Mouse (Mus musculus): ENCODE results near the gene Ift57. TPM values are rescaled to one million over a fixed set of nuclear protein-coding genes. Genes with fewer than 3 reads are reported as not detected.

Gene Ift57
- polyA plus RNA-seq (2012; rRNA removed), result 0.84 and 0.97 TPM in 2 replicates

GRCm38 (mm10) chr16:49698620-49699525, at the start of gene Ift57:
Gene Ift57, plus strand, starts transcription at chr16:49699233.
- DNase-seq (ENCODE audit: low read depth, low spot score), result peak; percentile 90
- WGBS, result 2% methylated on average over 53 of the region's 53 CpGs

DNA sequence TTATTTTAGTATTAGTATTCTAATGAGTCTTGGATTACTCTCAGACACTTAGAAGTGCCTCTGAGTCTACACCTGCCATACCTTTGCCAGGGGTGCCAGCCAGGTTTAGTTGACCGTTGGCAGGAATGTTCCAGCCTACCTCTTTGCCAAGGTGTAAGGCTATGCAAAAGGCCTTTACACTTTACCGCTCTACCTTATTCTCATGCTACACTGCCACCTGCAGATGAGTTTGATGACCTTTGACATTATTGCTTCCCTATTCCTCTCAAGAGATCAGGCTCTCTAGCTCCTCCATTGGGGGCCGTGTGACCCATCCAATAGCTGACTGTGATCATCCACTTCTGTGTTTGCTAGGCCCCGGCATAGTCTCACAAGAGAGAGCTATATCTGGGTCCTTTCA, 41.9 kb upstream of the Ift57 start:
- DNase-seq (ENCODE audit: low read depth, low spot score), result no peak
- 87% methylated on average over 4 of the region's 4 CpGs for WGBS

GRCm38 (mm10) chr16:49658029-49658428, 41.0 kb upstream of the Ift57 start:
- WGBS, result 77% methylated on average over 5 of the region's 5 CpGs
- DNase-seq (ENCODE audit: low read depth, low spot score), result no peak

DNA sequence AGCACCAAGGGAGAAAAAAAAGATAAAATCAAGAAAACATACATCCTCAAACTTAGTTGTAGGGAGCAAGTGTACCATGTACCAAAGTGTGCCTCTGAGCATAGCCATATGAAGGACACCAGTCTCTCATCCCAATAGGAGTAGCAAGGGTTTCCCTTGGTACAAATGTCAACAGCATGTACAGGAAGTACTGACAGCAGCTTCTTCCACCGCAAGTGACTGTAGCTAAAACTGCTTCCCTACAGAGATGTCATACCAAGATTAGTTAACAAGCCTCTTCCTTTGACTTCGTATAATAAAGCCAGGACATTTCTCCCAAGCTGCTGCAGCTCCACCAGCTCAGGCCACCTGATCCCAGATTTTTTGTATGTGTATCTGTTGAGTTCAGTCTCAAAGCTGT, 39.9 kb upstream of the Ift57 start:
- DNase-seq (ENCODE audit: low read depth, low spot score), result no peak
- WGBS, result 68% methylated on average over 2 of the region's 2 CpGs

- 90% methylated on average over 3 of the region's 3 CpGs for whole genome bisulfite sequencing
These were observed 38.9 kb upstream of the Ift57 start for GRCm38 (mm10) chr16:49660111-49660510.

DNA sequence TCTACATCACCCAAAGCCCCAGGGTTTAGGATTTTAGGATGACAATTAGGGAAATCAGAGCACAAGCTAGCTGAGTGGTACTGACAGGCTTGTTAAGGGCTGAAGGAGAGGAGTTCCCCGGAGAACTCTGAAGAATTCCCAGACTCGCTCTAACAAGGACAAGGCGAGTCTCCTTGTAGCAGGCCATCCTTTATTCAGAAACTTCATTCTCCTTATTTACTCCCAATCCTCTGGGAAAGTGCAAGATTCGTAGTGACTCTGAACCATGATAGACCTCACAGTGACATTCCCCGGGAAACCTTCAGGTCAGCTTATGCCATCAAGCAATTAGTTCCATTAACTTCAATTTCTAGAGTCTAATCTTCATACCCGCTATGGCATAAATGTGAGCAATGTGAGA, 36.8 kb upstream of the Ift57 start:
- no peak for DNase-seq (ENCODE audit: low read depth, low spot score)
- 90% methylated on average over 6 of the region's 6 CpGs for WGBS

More at GRCm38 (mm10) chr16:49660111-49660510, 38.9 kb upstream of the Ift57 start:
- DNase-seq (ENCODE audit: low read depth, low spot score), result no peak

DNA sequence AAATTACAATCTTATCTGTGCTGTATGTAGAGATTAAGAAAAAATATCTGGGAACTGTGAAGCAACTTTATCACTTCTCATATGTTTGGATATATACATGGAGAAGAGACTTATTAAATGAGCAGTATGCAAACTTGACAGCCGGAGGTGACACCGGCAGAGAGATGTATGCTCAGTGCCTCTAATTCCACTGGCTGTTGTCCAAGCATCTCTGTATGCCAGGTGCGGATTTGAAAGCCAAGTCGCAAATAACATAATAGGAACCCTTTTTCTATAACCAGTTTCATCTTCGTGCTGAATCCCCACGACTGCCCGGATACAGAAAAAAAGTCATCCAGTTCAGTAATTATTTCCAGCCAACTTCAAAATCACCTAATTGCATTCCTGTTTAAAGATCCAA, 34.4 kb upstream of the Ift57 start:
- no peak for DNase-seq (ENCODE audit: low read depth, low spot score)
- WGBS, result 76% methylated on average over 7 of the region's 7 CpGs

DNA sequence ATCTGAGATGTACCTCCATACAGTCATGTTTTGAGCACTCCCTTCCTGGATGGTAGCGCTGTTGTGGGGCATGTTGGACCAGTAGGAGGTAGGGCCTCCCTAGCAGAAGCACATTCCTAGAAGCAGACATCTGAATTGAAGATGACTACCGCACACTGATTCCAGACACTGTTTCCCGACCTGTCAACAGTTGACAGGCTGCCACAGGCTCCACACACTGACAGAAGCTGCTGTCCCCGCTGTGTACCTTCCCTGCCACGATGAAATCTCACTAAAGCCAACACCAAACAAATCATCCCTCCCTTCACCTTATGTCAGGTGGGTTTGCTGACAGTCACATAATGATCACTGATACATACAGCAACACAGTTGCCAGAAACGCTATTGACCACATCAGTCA, 19.4 kb upstream of the Ift57 start:
- 76% methylated on average over 6 of the region's 6 CpGs for WGBS

DNA sequence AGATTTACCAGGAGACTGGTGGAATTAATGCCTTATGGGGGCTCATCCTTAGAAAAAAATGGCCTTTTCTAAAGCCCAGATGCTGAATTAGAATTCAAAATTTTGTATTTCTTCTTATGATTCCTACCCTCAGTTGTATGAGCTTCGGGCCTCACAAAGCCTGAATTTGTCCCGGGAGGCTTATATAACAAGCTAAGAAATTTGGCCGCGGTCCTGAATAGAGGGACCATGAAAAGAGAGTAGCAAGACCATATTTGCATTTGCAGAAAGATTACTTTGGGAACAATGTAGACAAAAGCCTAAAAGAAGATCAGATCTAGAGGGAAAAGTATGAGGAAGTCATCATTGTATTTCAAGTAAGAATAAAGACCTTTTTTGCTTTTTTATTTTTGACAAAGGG, 14.1 kb upstream of the Ift57 start:
- no peak for DNase-seq (ENCODE audit: low read depth, low spot score)
- WGBS, result 80% methylated on average over 4 of the region's 4 CpGs

More for the DNA sequence above, 19.4 kb upstream of the Ift57 start:
- DNase-seq (ENCODE audit: low read depth, low spot score), result no peak

- DNase-seq (ENCODE audit: low read depth, low spot score), result no peak
- 38% methylated on average over 5 of the region's 5 CpGs for WGBS
These were observed 788 bp downstream of the Ift57 start for GRCm38 (mm10) chr16:49699821-49700220.

- DNase-seq (ENCODE audit: low read depth, low spot score), result no peak
- WGBS, result 23% methylated on average over 1 of the region's 1 CpGs
These were observed 9.0 kb downstream of the Ift57 start for GRCm38 (mm10) chr16:49708074-49708473.

DNA sequence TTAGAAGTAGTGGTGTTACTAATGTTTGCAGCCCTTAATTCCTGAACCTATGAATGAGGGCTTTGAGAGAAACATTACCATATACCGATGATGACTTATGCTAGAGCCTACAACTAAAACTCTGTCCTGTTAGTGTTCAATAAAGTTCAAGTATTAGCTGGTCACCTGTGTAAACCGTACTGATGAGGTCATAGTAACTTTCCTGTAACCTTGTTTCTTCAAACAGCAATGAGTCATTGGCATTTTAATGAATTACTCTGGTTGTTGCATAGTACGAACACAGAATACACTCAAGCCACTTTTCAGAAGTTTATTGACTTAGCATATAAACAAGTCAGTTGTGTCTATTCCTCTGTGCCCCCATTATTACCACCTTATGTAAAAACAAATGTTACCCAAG, 11.2 kb downstream of the Ift57 start:
- WGBS, result 71% methylated on average over 3 of the region's 3 CpGs
- DNase-seq (ENCODE audit: low read depth, low spot score), result no peak

DNA sequence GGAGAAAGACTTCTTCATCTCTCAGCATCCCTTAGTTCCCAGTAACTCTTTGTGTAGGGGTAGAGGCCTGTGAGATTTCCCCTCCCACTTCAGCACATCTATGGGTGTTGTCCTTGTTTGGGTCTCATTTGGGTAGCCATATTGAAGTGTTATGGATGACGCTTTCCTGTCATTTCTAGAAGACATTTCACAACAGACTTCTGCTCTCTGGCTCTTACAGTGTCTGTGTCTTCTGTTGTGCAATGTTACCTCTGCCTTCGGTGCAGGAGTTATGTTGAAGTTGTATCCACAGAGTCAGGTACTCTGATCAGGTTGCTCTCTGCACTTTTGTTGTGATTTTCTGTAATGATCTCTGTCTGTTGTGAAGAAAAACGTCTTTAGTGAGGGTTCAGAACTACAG, 14.3 kb downstream of the Ift57 start:
- 81% methylated on average over 3 of the region's 3 CpGs for WGBS
- no peak for DNase-seq (ENCODE audit: low read depth, low spot score)

- DNase-seq (ENCODE audit: low read depth, low spot score), result no peak
- 80% methylated on average over 2 of the region's 2 CpGs for WGBS
These were observed 21.6 kb downstream of the Ift57 start for GRCm38 (mm10) chr16:49720671-49721070.

DNA sequence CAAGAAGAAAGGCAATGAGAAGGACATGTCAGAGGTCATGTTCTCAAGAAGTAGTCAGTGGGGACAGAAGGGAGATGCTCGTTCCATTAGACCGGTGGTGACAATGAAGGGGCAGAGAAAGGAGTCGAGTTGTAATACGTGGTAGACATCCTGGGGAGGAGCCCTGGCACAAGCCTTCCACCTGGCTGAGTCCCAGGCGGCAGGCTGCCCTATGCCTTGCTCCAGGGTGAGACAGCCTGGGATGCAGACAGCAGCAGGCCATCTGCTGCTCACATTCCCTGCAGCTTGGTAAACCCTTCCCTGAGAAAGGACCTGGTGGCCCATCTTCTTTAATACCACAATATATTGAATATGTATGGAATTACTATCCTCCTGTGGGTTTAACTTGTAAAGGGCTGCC, 22.6 kb downstream of the Ift57 start:
- WGBS, result 67% methylated on average over 5 of the region's 5 CpGs
- no peak for DNase-seq (ENCODE audit: low read depth, low spot score)

GRCm38 (mm10) chr16:49723222-49723621, 24.2 kb downstream of the Ift57 start:
- WGBS, result 64% methylated on average over 4 of the region's 4 CpGs

DNA sequence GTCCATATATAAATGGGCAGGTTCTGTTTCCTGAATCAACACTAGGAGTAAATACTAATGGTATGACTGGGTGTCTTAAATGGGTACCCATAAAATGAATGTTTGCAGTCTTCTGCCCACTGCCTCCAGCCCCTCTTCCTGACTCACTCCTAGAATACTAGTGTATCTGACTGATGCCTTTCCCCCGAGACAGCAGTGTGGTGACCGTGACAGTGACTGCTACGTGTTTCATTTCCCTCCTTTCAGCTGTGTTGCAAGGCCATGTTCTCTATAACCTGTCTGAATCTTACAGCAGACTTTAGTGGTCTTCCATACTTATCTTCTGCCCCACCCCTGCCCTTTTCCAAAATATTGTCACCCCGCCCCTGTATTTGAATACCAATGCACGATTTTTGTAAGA, 25.2 kb downstream of the Ift57 start:
- 66% methylated on average over 5 of the region's 5 CpGs for WGBS
- no peak for DNase-seq (ENCODE audit: low read depth, low spot score)

More at GRCm38 (mm10) chr16:49723222-49723621, 24.2 kb downstream of the Ift57 start:
- DNase-seq (ENCODE audit: low read depth, low spot score), result no peak

- 83% methylated on average over 2 of the region's 2 CpGs for WGBS
- no peak for DNase-seq (ENCODE audit: low read depth, low spot score)
These were observed 25.9 kb downstream of the Ift57 start for GRCm38 (mm10) chr16:49724931-49725330.

DNA sequence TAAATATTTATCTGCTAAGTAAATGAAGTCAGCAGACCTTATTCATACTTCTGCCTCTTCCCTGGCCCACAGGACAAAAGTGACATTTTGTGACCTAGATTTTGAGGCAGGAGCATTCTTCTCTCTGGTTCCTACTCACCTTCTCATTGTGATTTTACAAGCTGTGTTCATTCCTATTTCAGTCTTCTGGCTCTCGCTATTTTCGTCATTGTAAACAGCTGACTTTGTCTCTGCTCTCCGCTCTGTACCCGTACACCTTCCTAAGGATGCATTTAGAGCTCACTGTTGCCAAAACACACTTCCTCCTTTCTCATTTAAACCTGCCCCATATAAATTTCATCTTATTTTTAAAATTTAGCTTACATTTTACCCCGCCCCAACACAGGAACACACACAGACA, 26.4 kb downstream of the Ift57 start:
- no peak for DNase-seq (ENCODE audit: low read depth, low spot score)
- WGBS, result 68% methylated on average over 5 of the region's 5 CpGs

- 83% methylated on average over 3 of the region's 3 CpGs for WGBS
- DNase-seq (ENCODE audit: low read depth, low spot score), result no peak
These were observed 27.2 kb downstream of the Ift57 start for GRCm38 (mm10) chr16:49726216-49726615.

DNA sequence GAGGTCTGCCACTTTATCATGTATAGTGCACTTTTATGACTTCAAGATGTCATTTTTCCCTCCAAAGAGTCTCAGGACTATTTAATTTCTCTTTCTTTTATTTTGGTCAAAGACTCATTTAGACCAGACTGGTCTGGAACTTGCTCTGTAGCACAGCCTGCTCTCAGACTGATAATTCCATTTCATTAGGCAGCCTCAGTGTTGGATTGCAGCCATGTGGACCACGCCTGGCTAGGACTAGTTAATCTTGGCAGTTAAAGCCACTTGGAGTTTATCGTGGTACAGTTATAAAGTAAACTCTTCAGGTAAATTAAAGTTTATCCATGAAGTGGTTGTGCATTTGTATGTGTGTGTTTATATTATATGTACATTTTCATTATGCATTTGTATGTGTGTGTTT, 27.7 kb downstream of the Ift57 start:
- 28% methylated on average over 2 of the region's 2 CpGs for WGBS
- no peak for DNase-seq (ENCODE audit: low read depth, low spot score)

All from large intestine, adult 2 months (tissue).